Mouse (Mus musculus): Measurements from ENCODE around the gene Gamt.
A peak's percentile ranks its signal among the peaks of the same experiment; 100 is the strongest.

DNA sequence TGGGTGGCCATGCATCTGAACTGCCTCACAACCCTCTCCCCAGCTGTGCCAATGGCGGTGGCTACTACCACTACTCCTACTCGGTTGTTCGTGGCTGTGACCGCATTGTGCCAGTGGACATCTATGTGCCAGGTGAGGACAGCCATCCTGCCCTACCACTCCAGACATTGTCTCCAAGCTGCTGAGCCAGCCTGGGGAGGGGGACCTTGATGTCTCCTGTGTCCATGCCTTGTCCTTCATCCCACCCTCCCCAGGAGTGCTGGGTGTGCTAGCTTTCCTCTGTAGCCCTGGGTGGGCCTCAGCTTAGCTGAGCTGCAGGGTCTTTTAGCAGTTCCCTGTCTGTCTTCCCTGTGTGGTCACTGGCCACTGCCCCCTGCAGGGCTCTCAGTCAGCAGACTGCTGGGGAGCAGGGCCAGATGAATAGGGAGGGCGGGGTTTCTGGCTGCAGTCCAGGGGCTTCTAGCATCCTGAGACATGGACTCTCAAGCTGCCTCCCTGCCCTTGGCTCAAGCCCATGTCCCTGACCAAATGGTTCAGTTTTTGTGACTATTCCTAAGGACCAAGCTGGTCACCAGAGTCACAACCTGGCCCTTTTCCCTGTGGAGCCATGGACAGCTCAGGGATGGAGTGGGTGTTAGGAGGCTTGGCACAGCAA is 4.8 kb downstream of the Gamt start:
- TF ChIP-seq CTCF (IDR thresholded peaks at IDR 0.05) (peak; percentile 37), EP300 (IDR thresholded peaks at IDR 0.05; ENCODE audit: insufficient read depth, low read depth, low read length) (no peak), POLR2A (IDR thresholded peaks at IDR 0.05; ENCODE audit: insufficient read depth, low read depth, low read length) (no peak)
